22 mouse cellular contexts compared by ENCODE assay signal in genomic region chr3:145872680-145873079, GRCm38 (mm10). TPM values are rescaled to one million over a fixed set of nuclear protein-coding genes. Genes with fewer than 3 reads are reported as not detected.
DNase-seq lines count a peak whose midpoint lies in the region; ATAC-seq and TF ChIP-seq lines count a peak whose summit lies in the region.
"Had no signal": no experiment of that assay in that cellular context is flagged by ENCODE, and none has a peak within 500 bp of the region (broad histone marks: within the 10 kb centered on the region; RNA-seq: fewer than 3 reads in every experiment).

No protein-coding gene starts in this region.

- intact Hi-C loops in heart, postnatal 36 days (cut with DNase I), result no loop called here

- no peak overlapping the region for H3K4me3 ChIP-seq in heart, postnatal 0 days (ENCODE audit: low read depth, low read length)
- no peak overlapping the region for H3K4me3 ChIP-seq in embryonic fibroblast, embryonic 13.5 days (ENCODE audit: insufficient read depth, low read length)
- no peak overlapping the region for H3K4me3 ChIP-seq in stomach, postnatal 0 days (ENCODE audit: low read depth, low read length)
- H3K4me3 ChIP-seq: embryonic facial prominence, embryonic 13.5 days; hindbrain, embryonic 15.5 days; limb, embryonic 10.5 days; neural tube, embryonic 12.5 days had no signal

- H3K9ac ChIP-seq in heart, postnatal 0 days (replicated peaks; ENCODE audit: low read depth, low read length), result no peak overlapping the region
- H3K9ac ChIP-seq in stomach, postnatal 0 days (ENCODE audit: low read length), result no peak overlapping the region
- H3K9ac ChIP-seq: embryonic facial prominence, embryonic 13.5 days; hindbrain, embryonic 15.5 days; neural tube, embryonic 12.5 days had no signal

- WGBS in heart, postnatal 0 days, result 82% methylated on average over 9 of the region's 9 CpGs
- WGBS in stomach, postnatal 0 days, result 86% methylated on average over 9 of the region's 9 CpGs

- H3K4me2 ChIP-seq in heart, postnatal 0 days (ENCODE audit: low read depth, low read length), result no peak overlapping the region
- H3K4me2 ChIP-seq in stomach, postnatal 0 days (replicated peaks; ENCODE audit: low read depth), result no peak overlapping the region
- H3K4me2 ChIP-seq: embryonic facial prominence, embryonic 13.5 days; hindbrain, embryonic 15.5 days; neural tube, embryonic 12.5 days had no signal

- peaks cover 10% of the 10 kb centered on the region for H3K4me1 ChIP-seq in heart, postnatal 0 days (ENCODE audit: control insufficient read depth, insufficient read depth)
- H3K4me1 ChIP-seq in embryonic fibroblast, embryonic 13.5 days (ENCODE audit: control insufficient read depth, insufficient read depth, low read length), result 0 out of 2 replicates have a peak, but pooled peaks cover 5% of the 10 kb centered on the region
- no peaks in the 10 kb centered on the region for H3K4me1 ChIP-seq in stomach, postnatal 0 days (replicated peaks; ENCODE audit: control insufficient read depth, insufficient read depth)
- H3K4me1 ChIP-seq: embryonic facial prominence, embryonic 13.5 days; hindbrain, embryonic 15.5 days; limb, embryonic 10.5 days; neural tube, embryonic 12.5 days had no signal

- ATAC-seq in heart, postnatal 0 days (ENCODE audit: insufficient read depth, low read depth), result peak; percentile 49; the same call in 1 of the 2 replicates
- ATAC-seq in stomach, postnatal 0 days (ENCODE audit: low FRiP score, low TSS enrichment), result no peak
- ATAC-seq: forebrain, embryonic 14.5 days had no signal

- TF ChIP-seq EP300 in heart, postnatal 0 days (IDR thresholded peaks at IDR 0.05; ENCODE audit: low read depth), result no peak
- TF ChIP-seq EP300 in stomach, postnatal 0 days (optimal IDR thresholded peaks at IDR 0.05), result no peak

- no peak for TF ChIP-seq POLR2A in embryonic fibroblast, embryonic 13.5 days (IDR thresholded peaks at IDR 0.05; ENCODE audit: low read depth, low read length)

- TF ChIP-seq CTCF in heart, postnatal 0 days (IDR thresholded peaks at IDR 0.05; ENCODE audit: low read depth), result no peak
- no peak for TF ChIP-seq CTCF in embryonic fibroblast, embryonic 13.5 days (IDR thresholded peaks at IDR 0.05; ENCODE audit: borderline replicate concordance, insufficient read depth, low read length)
- TF ChIP-seq CTCF in stomach, postnatal 0 days (IDR thresholded peaks at IDR 0.05; ENCODE audit: low read depth), result no peak

- no peaks in the 10 kb centered on the region for H3K36me3 ChIP-seq in heart, postnatal 0 days (replicated peaks; ENCODE audit: control insufficient read depth, insufficient read depth, low read length)
- H3K36me3 ChIP-seq in stomach, postnatal 0 days (ENCODE audit: control insufficient read depth, insufficient read depth, low read length), result no peaks in the 10 kb centered on the region
- H3K36me3 ChIP-seq: embryonic facial prominence, embryonic 13.5 days; hindbrain, embryonic 15.5 days; limb, embryonic 10.5 days; neural tube, embryonic 12.5 days had no signal

- H3K27ac ChIP-seq in heart, postnatal 0 days (ENCODE audit: low read depth), result no peak overlapping the region
- H3K27ac ChIP-seq in embryonic fibroblast, embryonic 13.5 days (ENCODE audit: insufficient read depth, low read length), result peak overlapping the region; percentile 98
- no peak overlapping the region for H3K27ac ChIP-seq in stomach, postnatal 0 days (replicated peaks)
- H3K27ac ChIP-seq: embryonic facial prominence, embryonic 13.5 days; hindbrain, embryonic 15.5 days; kidney, postnatal 0 days; limb, embryonic 10.5 days; neural tube, embryonic 12.5 days had no signal

- DNase-seq in gastrocnemius, postnatal 25 days, result peak; percentile 24
- no peak for DNase-seq in gastrocnemius, postnatal 4 days (ENCODE audit: low spot score in 2 of 2)
- peak; percentile 43 for DNase-seq in heart, postnatal 0 days (ENCODE audit: low spot score)
- DNase-seq in heart, postnatal 36 days, result no peak
- no peak for DNase-seq in kidney, postnatal 14 days
- no peak for DNase-seq in stomach, postnatal 0 days (ENCODE audit: low spot score)
- DNase-seq: adrenal gland, postnatal 36 days; cerebellum, adult 11-12 months; cerebellum, postnatal 36 days; embryo, embryonic 11 days; kidney, adult 2 months; lung, postnatal 4 days; midbrain, embryonic 14.5 days; right cerebral cortex, postnatal 25 days; thymus, postnatal 25 days had no signal

- H3K9me3 ChIP-seq in heart, postnatal 0 days (replicated peaks; ENCODE audit: control insufficient read depth, low read length), result no peaks in the 10 kb centered on the region
- no peaks in the 10 kb centered on the region for H3K9me3 ChIP-seq in stomach, postnatal 0 days (ENCODE audit: control insufficient read depth, low read length)
- H3K9me3 ChIP-seq: embryonic facial prominence, embryonic 13.5 days; hindbrain, embryonic 15.5 days; limb, embryonic 10.5 days; neural tube, embryonic 12.5 days had no signal

- no peaks in the 10 kb centered on the region for H3K27me3 ChIP-seq in heart, postnatal 0 days (ENCODE audit: control insufficient read depth, insufficient read depth, low read length)
- no peaks in the 10 kb centered on the region for H3K27me3 ChIP-seq in stomach, postnatal 0 days (ENCODE audit: control insufficient read depth, insufficient read depth, low read length)
- H3K27me3 ChIP-seq: embryonic facial prominence, embryonic 13.5 days; hindbrain, embryonic 15.5 days; neural tube, embryonic 12.5 days had no signal

RNA-seq across cellular contexts. Expression of gene Bcl10, which starts 49.9 kb away (rescaled TPM):
- 1 to 10 TPM; 9.1 to 9.2 TPM for total RNA-seq in gastrocnemius, postnatal 25 days (2021)
- total RNA-seq in gastrocnemius, postnatal 4 days (2021), result 10 to 100 TPM; 23.7 to 26.8 TPM
- total RNA-seq in heart, postnatal 0 days (2014; rRNA removed; ENCODE audit: low replicate concordance), result 16.1 and 48.3 TPM in 2 replicates
- 32.7 and 35.1 TPM in 2 replicates for polyA plus RNA-seq in heart, postnatal 0 days (2015; fragmentation: Nextera tagmentation; extraction: Ambion mirVana)
- 10 to 100 TPM; 18.2 to 19.6 TPM for total RNA-seq in heart, postnatal 36 days (2021)
- 45.4 and 53.9 TPM in 2 replicates for polyA plus RNA-seq in embryonic fibroblast, embryonic 13.5 days (2011; ENCODE audit: insufficient read length, low read depth, missing spikeins)
- 43.5 and 46.1 TPM in 2 replicates for polyA plus RNA-seq in stomach, postnatal 0 days (2015; fragmentation: Nextera tagmentation; extraction: Ambion mirVana)

Comparison
In these comparisons a context has a peak if more than half of its experiments do, and no peak if none do; other contexts are left out.
1. DNase-seq: peak in gastrocnemius, postnatal 25 days (single experiment) and heart, postnatal 0 days (single experiment); none in gastrocnemius, postnatal 4 days (0 of 2), heart, postnatal 36 days (0 of 2), kidney, postnatal 14 days (single experiment) and stomach, postnatal 0 days (single experiment).